8 mouse cellular contexts compared by ENCODE assay signal in genomic region chr19:5365751-5366150, GRCm38 (mm10). TPM values are rescaled to one million over a fixed set of nuclear protein-coding genes. Genes with fewer than 3 reads are reported as not detected.
DNase-seq lines count a peak whose midpoint lies in the region; ATAC-seq and TF ChIP-seq lines count a peak whose summit lies in the region.

No protein-coding gene starts in this region.

- ATAC-seq in neural tube, embryonic 11.5 days (ENCODE audit: insufficient read depth, low FRiP score, low TSS enrichment), result no peak
- ATAC-seq in intestine, postnatal 0 days, result no peak

- H3K9me3 ChIP-seq in neural tube, embryonic 11.5 days (ENCODE audit: control insufficient read depth, low read length), result no peaks in the 10 kb centered on the region
- H3K9me3 ChIP-seq in intestine, postnatal 0 days (ENCODE audit: control insufficient read depth), result no peaks in the 10 kb centered on the region

- TF ChIP-seq POLR2A in cerebellum, adult 2 months (IDR thresholded peaks at IDR 0.05; ENCODE audit: borderline replicate concordance, insufficient read depth, low read length), result no peak
- TF ChIP-seq POLR2A in small intestine, adult 2 months (IDR thresholded peaks at IDR 0.05; ENCODE audit: low read depth, low read length), result no peak

- H3K4me1 ChIP-seq in cerebellum, adult 2 months (ENCODE audit: control insufficient read depth, insufficient read depth, low read length), result peaks cover 3% of the 10 kb centered on the region; the same call in 1 of the 2 replicates
- H3K4me1 ChIP-seq in neural tube, embryonic 11.5 days (ENCODE audit: control insufficient read depth, insufficient read depth, low read length), result peaks cover 11% of the 10 kb centered on the region
- H3K4me1 ChIP-seq in intestine, postnatal 0 days (replicated peaks; ENCODE audit: control insufficient read depth, insufficient read depth, low read length), result peaks cover 6% of the 10 kb centered on the region; the same call in 1 of the 2 replicates
- peaks cover 18% of the 10 kb centered on the region for H3K4me1 ChIP-seq in small intestine, adult 2 months (ENCODE audit: control insufficient read depth, insufficient read depth, insufficient read length, low read length)

- H3K4me2 ChIP-seq in neural tube, embryonic 11.5 days (ENCODE audit: low read depth), result peak overlapping the region; percentile 76
- H3K4me2 ChIP-seq in intestine, postnatal 0 days (replicated peaks; ENCODE audit: low read depth), result peak overlapping the region; percentile 89

- 7% methylated on average over 11 of the region's 11 CpGs for WGBS in cerebellum, adult 2 months
- WGBS in neural tube, embryonic 11.5 days, result 22% methylated on average over 11 of the region's 11 CpGs
- WGBS in intestine, postnatal 0 days, result 14% methylated on average over 11 of the region's 11 CpGs
- WGBS in small intestine, adult 2 months, result 4% methylated on average over 11 of the region's 11 CpGs

- H3K9ac ChIP-seq in neural tube, embryonic 11.5 days (ENCODE audit: low read length), result peak overlapping the region; percentile 81
- H3K9ac ChIP-seq in intestine, postnatal 0 days (ENCODE audit: low read depth, low read length), result peak overlapping the region; percentile 84

- H3K27me3 ChIP-seq in cerebellum, adult 2 months (ENCODE audit: control insufficient read depth, insufficient read depth, low read length), result no peaks in the 10 kb centered on the region
- no peaks in the 10 kb centered on the region for H3K27me3 ChIP-seq in neural tube, embryonic 11.5 days (ENCODE audit: control insufficient read depth, insufficient read depth, low read length)
- H3K27me3 ChIP-seq in intestine, postnatal 0 days (replicated peaks; ENCODE audit: control insufficient read depth, insufficient read depth, low read length), result no peaks in the 10 kb centered on the region
- no peaks in the 10 kb centered on the region for H3K27me3 ChIP-seq in small intestine, adult 2 months (ENCODE audit: control insufficient read depth, insufficient read depth, low read length)

- no peak overlapping the region for H3K27ac ChIP-seq in cerebellum, adult 2 months (ENCODE audit: insufficient read depth, low read length)
- H3K27ac ChIP-seq in neural tube, embryonic 11.5 days (ENCODE audit: low read depth, low read length), result peak overlapping the region; percentile 90; the same call in 1 of the 2 replicates
- peak overlapping the region; percentile 97; the same call in 1 of the 2 replicates for H3K27ac ChIP-seq in intestine, postnatal 0 days (ENCODE audit: low read depth, low read length)
- no peak overlapping the region for H3K27ac ChIP-seq in small intestine, adult 2 months (ENCODE audit: insufficient read depth, low read depth, low read length)

- no peak for DNase-seq in cerebellum, adult 2 months
- DNase-seq in cerebellum, adult 18-20 months, result no peak
- no peak for DNase-seq in neural tube, embryonic 11.5 days (ENCODE audit: low spot score)
- DNase-seq in neural tube, embryonic 10.5 days (ENCODE audit: extremely low spot score, low spot score), result no peak
- DNase-seq in right cerebral cortex, postnatal 14 days, result no peak
- DNase-seq in urinary bladder, postnatal 4 days (ENCODE audit: low spot score in 2 of 2), result no peak

- H3K4me3 ChIP-seq in cerebellum, adult 2 months (replicated peaks; ENCODE audit: insufficient read depth, low read depth, low read length), result peak overlapping the region; percentile 67
- H3K4me3 ChIP-seq in neural tube, embryonic 11.5 days (ENCODE audit: low read depth, low read length), result peak overlapping the region; percentile 90
- H3K4me3 ChIP-seq in intestine, postnatal 0 days (ENCODE audit: low read depth, low read length), result peak overlapping the region; percentile 95
- peak overlapping the region; percentile 94 for H3K4me3 ChIP-seq in small intestine, adult 2 months (ENCODE audit: low read depth, low read length)

- peaks cover 10% of the 10 kb centered on the region for H3K36me3 ChIP-seq in neural tube, embryonic 11.5 days (ENCODE audit: control insufficient read depth, insufficient read depth, low read length)
- peaks cover 38% of the 10 kb centered on the region for H3K36me3 ChIP-seq in intestine, postnatal 0 days (ENCODE audit: control insufficient read depth, insufficient read depth)
- peaks cover 20% of the 10 kb centered on the region for H3K36me3 ChIP-seq in small intestine, adult 2 months (ENCODE audit: control insufficient read depth, insufficient read depth, low read length)

- no peak for TF ChIP-seq CTCF in cerebellum, adult 2 months (IDR thresholded peaks at IDR 0.05; ENCODE audit: borderline replicate concordance, insufficient read depth, low read depth, low read length)
- no peak for TF ChIP-seq CTCF in intestine, postnatal 0 days (IDR thresholded peaks at IDR 0.05; ENCODE audit: low read depth)
- no peak for TF ChIP-seq CTCF in small intestine, adult 2 months (IDR thresholded peaks at IDR 0.05; ENCODE audit: extremely low read depth, insufficient read length, insufficient replicate concordance, low read depth, low read length)

RNA-seq across cellular contexts. Expression of gene Eif1ad, which starts 0.8 kb away (rescaled TPM):
- polyA plus RNA-seq in cerebellum, adult 2 months (2012; rRNA removed), result 28.0 and 30.6 TPM in 2 replicates
- 71.5 and 77.3 TPM in 2 replicates for polyA plus RNA-seq in neural tube, embryonic 11.5 days (2014; fragmentation: Nextera tagmentation; extraction: Ambion mirVana)
- polyA plus RNA-seq in intestine, postnatal 0 days (2015; fragmentation: Nextera tagmentation; extraction: Ambion mirVana), result 81.2 and 88.1 TPM in 2 replicates
- polyA plus RNA-seq in small intestine, adult 2 months (2012; rRNA removed), result 11.8 and 27.0 TPM in 2 replicates

RNA-seq across cellular contexts. Expression of gene Banf1, which starts 1.2 kb away (rescaled TPM):
- 88.7 and 96.0 TPM in 2 replicates for polyA plus RNA-seq in cerebellum, adult 2 months (2012; rRNA removed)
- 440 and 442 TPM in 2 replicates for polyA plus RNA-seq in neural tube, embryonic 11.5 days (2014; fragmentation: Nextera tagmentation; extraction: Ambion mirVana)
- 309 and 329 TPM in 2 replicates for polyA plus RNA-seq in intestine, postnatal 0 days (2015; fragmentation: Nextera tagmentation; extraction: Ambion mirVana)
- polyA plus RNA-seq in small intestine, adult 2 months (2012; rRNA removed), result 63.6 and 100 TPM in 2 replicates

RNA-seq across cellular contexts. Expression of gene Cst6, which starts 16.4 kb away (rescaled TPM):
- polyA plus RNA-seq in cerebellum, adult 2 months (2012; rRNA removed), result 15.4 and 19.0 TPM in 2 replicates
- 1.8 and 1.9 TPM in 2 replicates for polyA plus RNA-seq in neural tube, embryonic 11.5 days (2014; fragmentation: Nextera tagmentation; extraction: Ambion mirVana)
- 624 and 632 TPM in 2 replicates for polyA plus RNA-seq in intestine, postnatal 0 days (2015; fragmentation: Nextera tagmentation; extraction: Ambion mirVana)
- 226 and 874 TPM in 2 replicates for polyA plus RNA-seq in small intestine, adult 2 months (2012; rRNA removed)

RNA-seq across cellular contexts. Expression of gene Sart1, which starts 22.8 kb away (rescaled TPM):
- 77.5 and 86.5 TPM in 2 replicates for polyA plus RNA-seq in cerebellum, adult 2 months (2012; rRNA removed)
- polyA plus RNA-seq in neural tube, embryonic 11.5 days (2014; fragmentation: Nextera tagmentation; extraction: Ambion mirVana), result 78.5 and 79.9 TPM in 2 replicates
- 53.7 and 63.0 TPM in 2 replicates for polyA plus RNA-seq in intestine, postnatal 0 days (2015; fragmentation: Nextera tagmentation; extraction: Ambion mirVana)
- 7.3 and 27.7 TPM in 2 replicates for polyA plus RNA-seq in small intestine, adult 2 months (2012; rRNA removed)

RNA-seq across cellular contexts. Expression of gene Catsper1, which starts 30.2 kb away (rescaled TPM):
- not detected in 2 replicates for polyA plus RNA-seq in cerebellum, adult 2 months (2012; rRNA removed)
- polyA plus RNA-seq in neural tube, embryonic 11.5 days (2014; fragmentation: Nextera tagmentation; extraction: Ambion mirVana), result not detected in 2 replicates
- polyA plus RNA-seq in intestine, postnatal 0 days (2015; fragmentation: Nextera tagmentation; extraction: Ambion mirVana), result not detected in 2 replicates
- polyA plus RNA-seq in small intestine, adult 2 months (2012; rRNA removed), result not detected in 2 replicates

Comparison
In these comparisons a context has a peak if more than half of its experiments do, and no peak if none do; other contexts are left out.
1. H3K27ac ChIP-seq: peak in neural tube, embryonic 11.5 days (single experiment) and intestine, postnatal 0 days (single experiment); none in cerebellum, adult 2 months (single experiment) and small intestine, adult 2 months (single experiment).
2. RNA of gene Cst6, which starts 16.4 kb away (polyA plus RNA-seq): 226 to 874 TPM in small intestine, adult 2 months and 624 to 632 TPM in intestine, postnatal 0 days; 15.4 to 19.0 TPM in cerebellum, adult 2 months and 1.8 to 1.9 TPM in neural tube, embryonic 11.5 days; every median in the first group is over 10 times any median in the second.
3. Peak in every context shown above with its lines, with median percentiles within 50 percentile points of each other: H3K4me3 ChIP-seq.